Mouse (Mus musculus): ENCODE results near the gene Caskin1. TPM values are rescaled to one million over a fixed set of nuclear protein-coding genes. Genes with fewer than 3 reads are reported as not detected.

The Caskin1 gene
- polyA plus RNA-seq, 1 experiment from 2014 or later = 0.56 TPM

- no peak overlapping the region for H3K4me3 ChIP-seq (ENCODE audit: low read depth, low read length)
- H3K27me3 ChIP-seq (replicated peaks; ENCODE audit: control insufficient read depth, insufficient read depth, low read length) = no peaks in the 10 kb centered on the region
- peaks cover 7% of the 10 kb centered on the region for H3K4me1 ChIP-seq (replicated peaks; ENCODE audit: control insufficient read depth, insufficient read depth, low read length)
- no peaks in the 10 kb centered on the region for H3K9me3 ChIP-seq (ENCODE audit: control insufficient read depth, low read length)
- 38% methylated on average over 11 of the region's 11 CpGs for WGBS
- ATAC-seq (replicated peaks; ENCODE audit: low FRiP score) (no peak), DNase-seq (ENCODE audit: low spot score) (no peak)
- no peaks in the 10 kb centered on the region for H3K36me3 ChIP-seq (ENCODE audit: control insufficient read depth, insufficient read depth, low read length)
- no peak overlapping the region for H3K27ac ChIP-seq (ENCODE audit: low read depth, low read length)
- H3K4me2 ChIP-seq = no peak overlapping the region
- H3K9ac ChIP-seq (ENCODE audit: low read depth, low read length) = no peak overlapping the region; the same call in 1 of the 2 replicates
Observed at GRCm38 (mm10) chr17:24502208-24502607, 13.8 kb downstream of the Caskin1 start.

GRCm38 (mm10) chr17:24504085-24504484, 15.7 kb downstream of the Caskin1 start:
- no peak overlapping the region for H3K27ac ChIP-seq (ENCODE audit: low read depth, low read length)
- H3K4me2 ChIP-seq = no peak overlapping the region
- peaks cover 10% of the 10 kb centered on the region for H3K4me1 ChIP-seq (replicated peaks; ENCODE audit: control insufficient read depth, insufficient read depth, low read length)
- peaks cover 1% of the 10 kb centered on the region for H3K36me3 ChIP-seq (ENCODE audit: control insufficient read depth, insufficient read depth, low read length)
- no peak overlapping the region for H3K9ac ChIP-seq (ENCODE audit: low read depth, low read length)
- no peak for ATAC-seq (replicated peaks; ENCODE audit: low FRiP score)
- 93% methylated on average over 10 of the region's 10 CpGs for WGBS
- H3K4me3 ChIP-seq (ENCODE audit: low read depth, low read length) = no peak overlapping the region
- H3K9me3 ChIP-seq (ENCODE audit: control insufficient read depth, low read length) = no peaks in the 10 kb centered on the region
- H3K27me3 ChIP-seq (replicated peaks; ENCODE audit: control insufficient read depth, insufficient read depth, low read length) = no peaks in the 10 kb centered on the region
- DNase-seq (ENCODE audit: low spot score) = no peak

GRCm38 (mm10) chr17:24505286-24505955, 17.0 kb downstream of the Caskin1 start:
- no peak overlapping the region for H3K4me2 ChIP-seq
- ATAC-seq (replicated peaks; ENCODE audit: low FRiP score) = no peak
- H3K4me3 ChIP-seq (ENCODE audit: low read depth, low read length) = no peak overlapping the region
- H3K27ac ChIP-seq (ENCODE audit: low read depth, low read length) = no peak overlapping the region
- H3K4me1 ChIP-seq (replicated peaks; ENCODE audit: control insufficient read depth, insufficient read depth, low read length) = peaks cover 10% of the 10 kb centered on the region
- DNase-seq (ENCODE audit: low spot score) = no peak
- peaks cover 14% of the 10 kb centered on the region for H3K36me3 ChIP-seq (ENCODE audit: control insufficient read depth, insufficient read depth, low read length)
- H3K9ac ChIP-seq (ENCODE audit: low read depth, low read length) = no peak overlapping the region
- no peaks in the 10 kb centered on the region for H3K9me3 ChIP-seq (ENCODE audit: control insufficient read depth, low read length)
- no peaks in the 10 kb centered on the region for H3K27me3 ChIP-seq (replicated peaks; ENCODE audit: control insufficient read depth, insufficient read depth, low read length)
- 90% methylated on average over 30 of the region's 30 CpGs for WGBS

GRCm38 (mm10) chr17:24506332-24507070, 18.1 kb downstream of the Caskin1 start:
- Histone ChIP-seq H3K9ac (ENCODE audit: low read depth, low read length) (peak overlapping the region; percentile 17; the same call in 1 of the 2 replicates), H3K36me3 (ENCODE audit: control insufficient read depth, insufficient read depth, low read length) (peaks cover 20% of the 10 kb centered on the region), H3K4me3 (ENCODE audit: low read depth, low read length) (peak overlapping the region; percentile 30), H3K9me3 (ENCODE audit: control insufficient read depth, low read length) (no peaks in the 10 kb centered on the region), H3K27ac (ENCODE audit: low read depth, low read length) (no peak overlapping the region), H3K4me1 (replicated peaks; ENCODE audit: control insufficient read depth, insufficient read depth, low read length) (peaks cover 10% of the 10 kb centered on the region), H3K4me2 (peak overlapping the region; percentile 56), H3K27me3 (replicated peaks; ENCODE audit: control insufficient read depth, insufficient read depth, low read length) (no peaks in the 10 kb centered on the region)
- WGBS = 31% methylated on average over 36 of the region's 36 CpGs
- peak; percentile 23; the same call in 1 of the 2 replicates for ATAC-seq (replicated peaks; ENCODE audit: low FRiP score)
- DNase-seq (ENCODE audit: low spot score) = peak; percentile 47

GRCm38 (mm10) chr17:24507129-24507664, 18.8 kb downstream of the Caskin1 start:
- peaks cover 27% of the 10 kb centered on the region for H3K36me3 ChIP-seq (ENCODE audit: control insufficient read depth, insufficient read depth, low read length)
- peak overlapping the region; percentile 56 for H3K4me2 ChIP-seq
- H3K4me1 ChIP-seq (replicated peaks; ENCODE audit: control insufficient read depth, insufficient read depth, low read length) = peaks cover 10% of the 10 kb centered on the region
- DNase-seq (ENCODE audit: low spot score) (no peak), ATAC-seq (replicated peaks; ENCODE audit: low FRiP score) (peak; percentile 29; the same call in 1 of the 2 replicates)
- no peaks in the 10 kb centered on the region for H3K27me3 ChIP-seq (replicated peaks; ENCODE audit: control insufficient read depth, insufficient read depth, low read length)
- 52% methylated on average over 17 of the region's 19 CpGs for WGBS
- peak overlapping the region; percentile 30; the same call in 1 of the 2 replicates for H3K4me3 ChIP-seq (ENCODE audit: low read depth, low read length)
- no peak overlapping the region for H3K9ac ChIP-seq (ENCODE audit: low read depth, low read length)
- no peaks in the 10 kb centered on the region for H3K9me3 ChIP-seq (ENCODE audit: control insufficient read depth, low read length)
- no peak overlapping the region for H3K27ac ChIP-seq (ENCODE audit: low read depth, low read length)

- 75% methylated on average over 12 of the region's 12 CpGs for WGBS
- H3K27ac ChIP-seq (ENCODE audit: low read depth, low read length) = no peak overlapping the region
Observed at GRCm38 (mm10) chr17:24507806-24508460, 19.5 kb downstream of the Caskin1 start.

GRCm38 (mm10) chr17:24513609-24514008, 25.2 kb downstream of the Caskin1 start:
- Histone ChIP-seq H3K4me3 (ENCODE audit: low read depth, low read length) (no peak overlapping the region), H3K27ac (ENCODE audit: low read depth, low read length) (no peak overlapping the region), H3K4me1 (replicated peaks; ENCODE audit: control insufficient read depth, insufficient read depth, low read length) (no peaks in the 10 kb centered on the region), H3K36me3 (ENCODE audit: control insufficient read depth, insufficient read depth, low read length) (peaks cover 43% of the 10 kb centered on the region), H3K9me3 (ENCODE audit: control insufficient read depth, low read length) (no peaks in the 10 kb centered on the region), H3K9ac (ENCODE audit: low read depth, low read length) (no peak overlapping the region), H3K27me3 (replicated peaks; ENCODE audit: control insufficient read depth, insufficient read depth, low read length) (no peaks in the 10 kb centered on the region), H3K4me2 (no peak overlapping the region)
- 65% methylated on average over 5 of the region's 5 CpGs for WGBS
- DNase-seq (ENCODE audit: low spot score) = no peak
- peak; percentile 59 for ATAC-seq (replicated peaks; ENCODE audit: low FRiP score)

More at GRCm38 (mm10) chr17:24507806-24508460, 19.5 kb downstream of the Caskin1 start:
- H3K4me1 ChIP-seq (replicated peaks; ENCODE audit: control insufficient read depth, insufficient read depth, low read length) = peaks cover 10% of the 10 kb centered on the region
- no peaks in the 10 kb centered on the region for H3K27me3 ChIP-seq (replicated peaks; ENCODE audit: control insufficient read depth, insufficient read depth, low read length)
- DNase-seq (ENCODE audit: low spot score) (no peak), ATAC-seq (replicated peaks; ENCODE audit: low FRiP score) (no peak)
- H3K9me3 ChIP-seq (ENCODE audit: control insufficient read depth, low read length) = no peaks in the 10 kb centered on the region
- H3K4me2 ChIP-seq = no peak overlapping the region
- no peak overlapping the region for H3K9ac ChIP-seq (ENCODE audit: low read depth, low read length)
- H3K4me3 ChIP-seq (ENCODE audit: low read depth, low read length) = no peak overlapping the region
- peaks cover 27% of the 10 kb centered on the region for H3K36me3 ChIP-seq (ENCODE audit: control insufficient read depth, insufficient read depth, low read length)
